In genomic region chr6:99643439-99644199, GRCm38 (mm10) we compare ENCODE assay signal across 11 mouse cellular contexts. TPM values are rescaled to one million over a fixed set of nuclear protein-coding genes. Genes with fewer than 3 reads are reported as not detected.
DNase-seq lines count a peak whose midpoint lies in the region; ATAC-seq lines count a peak whose summit lies in the region.
"Had no signal": no experiment of that assay in that cellular context is flagged by ENCODE, and none has a peak within 500 bp of the region (broad histone marks: within the 10 kb centered on the region; RNA-seq: fewer than 3 reads in every experiment).

No protein-coding gene starts in this region.

- H3K27ac ChIP-seq in intestine, embryonic 16.5 days (ENCODE audit: low read length): peak overlapping the region; percentile 20
- H3K27ac ChIP-seq in limb, embryonic 10.5 days: no peak overlapping the region
- H3K27ac ChIP-seq: embryonic facial prominence, embryonic 15.5 days; midbrain, embryonic 12.5 days had no signal

- no peaks in the 10 kb centered on the region for H3K9me3 ChIP-seq in intestine, embryonic 16.5 days (ENCODE audit: control insufficient read depth, low read length)
- no peaks in the 10 kb centered on the region for H3K9me3 ChIP-seq in limb, embryonic 10.5 days (replicated peaks)
- H3K9me3 ChIP-seq: embryonic facial prominence, embryonic 15.5 days; midbrain, embryonic 12.5 days had no signal

- DNase-seq in T-cell, adult 2 months (ENCODE audit: low spot score): peak; percentile 43
- DNase-seq in gastrocnemius, postnatal 10 days: peak; percentile 53
- DNase-seq in lung, postnatal 25 days (ENCODE audit: low spot score): peak; percentile 74
- DNase-seq in limb, embryonic 10.5 days (ENCODE audit: low spot score): no peak
- no peak for DNase-seq in spleen, postnatal 14 days (ENCODE audit: low spot score in 2 of 2)
- DNase-seq in spleen, postnatal 10 days (ENCODE audit: low spot score in 2 of 2): no peak

- ATAC-seq in intestine, embryonic 16.5 days: peak; percentile 79
- ATAC-seq in granulocyte monocyte progenitor cell, adult 5-6 weeks (replicated peaks; ENCODE audit: poor library complexity, severe bottlenecking): no peak
- ATAC-seq: Patski had no signal

- no peak overlapping the region for H3K4me2 ChIP-seq in intestine, embryonic 16.5 days (ENCODE audit: low read depth, low read length)
- H3K4me2 ChIP-seq: embryonic facial prominence, embryonic 15.5 days; midbrain, embryonic 12.5 days had no signal

- H3K9ac ChIP-seq in intestine, embryonic 16.5 days (ENCODE audit: low read depth, low read length): no peak overlapping the region
- H3K9ac ChIP-seq: embryonic facial prominence, embryonic 15.5 days; midbrain, embryonic 12.5 days had no signal

- peaks cover 17% of the 10 kb centered on the region for H3K4me1 ChIP-seq in intestine, embryonic 16.5 days (ENCODE audit: control insufficient read depth, insufficient read depth, low read length)
- no peaks in the 10 kb centered on the region for H3K4me1 ChIP-seq in limb, embryonic 10.5 days
- H3K4me1 ChIP-seq: embryonic facial prominence, embryonic 15.5 days; midbrain, embryonic 12.5 days had no signal

- no peaks in the 10 kb centered on the region for H3K27me3 ChIP-seq in intestine, embryonic 16.5 days (replicated peaks; ENCODE audit: control insufficient read depth, insufficient read depth, low read length)
- H3K27me3 ChIP-seq in limb, embryonic 10.5 days (ENCODE audit: low read depth, poor library complexity, severe bottlenecking): no peaks in the 10 kb centered on the region
- H3K27me3 ChIP-seq: embryonic facial prominence, embryonic 15.5 days; midbrain, embryonic 12.5 days; Patski had no signal

- WGBS in intestine, embryonic 16.5 days: 41% methylated on average over 10 of the region's 10 CpGs
- WGBS in limb, embryonic 10.5 days: 77% methylated on average over 10 of the region's 10 CpGs

- H3K4me3 ChIP-seq in intestine, embryonic 16.5 days (ENCODE audit: low read length): no peak overlapping the region
- H3K4me3 ChIP-seq in limb, embryonic 10.5 days: no peak overlapping the region
- H3K4me3 ChIP-seq: embryonic facial prominence, embryonic 15.5 days; midbrain, embryonic 12.5 days had no signal

- H3K36me3 ChIP-seq in intestine, embryonic 16.5 days (ENCODE audit: control insufficient read depth, insufficient read depth, low read length): no peaks in the 10 kb centered on the region
- H3K36me3 ChIP-seq in limb, embryonic 10.5 days: peaks cover 21% of the 10 kb centered on the region

RNA-seq across cellular contexts. Expression of gene Eif4e3, which starts 23.0 kb away (rescaled TPM):
- 10 to 100 TPM; 14.6 to 14.8 TPM for total RNA-seq in gastrocnemius, postnatal 10 days (2021)
- 9.0 and 10.1 TPM in 2 replicates for polyA plus RNA-seq in intestine, embryonic 16.5 days (2015; fragmentation: Nextera tagmentation; extraction: Ambion mirVana)
- polyA plus RNA-seq in limb, embryonic 10.5 days (2016; fragmentation: Nextera tagmentation; extraction: Ambion mirVana): 11.1 and 14.6 TPM in 2 replicates
- total RNA-seq in granulocyte monocyte progenitor cell, adult 5-6 weeks (2014; fragmentation: Nextera tagmentation): 23.2 and 33.9 TPM in 2 replicates
- 24.1 and 26.8 TPM in 2 replicates for total RNA-seq in granulocyte monocyte progenitor cell, adult 5-6 weeks (2017)

RNA-seq across cellular contexts. Expression of gene Gm20696, which starts 23.0 kb away (rescaled TPM):
- total RNA-seq in gastrocnemius, postnatal 10 days (2021): 1 to 10 TPM; 2.0 to 3.9 TPM
- 1.7 and 2.4 TPM in 2 replicates for polyA plus RNA-seq in intestine, embryonic 16.5 days (2015; fragmentation: Nextera tagmentation; extraction: Ambion mirVana)
- polyA plus RNA-seq in limb, embryonic 10.5 days (2016; fragmentation: Nextera tagmentation; extraction: Ambion mirVana): 2.4 and 3.2 TPM in 2 replicates
- 28.1 and 28.6 TPM in 2 replicates for total RNA-seq in granulocyte monocyte progenitor cell, adult 5-6 weeks (2014; fragmentation: Nextera tagmentation)
- 5.2 and 7.3 TPM in 2 replicates for total RNA-seq in granulocyte monocyte progenitor cell, adult 5-6 weeks (2017)

RNA-seq across cellular contexts. Expression of gene Gpr27, which starts 48.9 kb away (rescaled TPM):
- total RNA-seq in gastrocnemius, postnatal 10 days (2021): 1 to 10 TPM; 3.8 to 4.1 TPM
- 1.2 TPM in 2 replicates for polyA plus RNA-seq in intestine, embryonic 16.5 days (2015; fragmentation: Nextera tagmentation; extraction: Ambion mirVana)
- polyA plus RNA-seq in limb, embryonic 10.5 days (2016; fragmentation: Nextera tagmentation; extraction: Ambion mirVana): 1.0 and 1.1 TPM in 2 replicates
- not detected in 2 replicates for total RNA-seq in granulocyte monocyte progenitor cell, adult 5-6 weeks (2014; fragmentation: Nextera tagmentation)
- 0.09 TPM in 1 of 2 replicates, not detected in the other for total RNA-seq in granulocyte monocyte progenitor cell, adult 5-6 weeks (2017)

Comparison
In these comparisons a context has a peak if more than half of its experiments do, and no peak if none do; other contexts are left out.
1. DNase-seq: peak in T-cell, adult 2 months (single experiment), gastrocnemius, postnatal 10 days (single experiment) and lung, postnatal 25 days (single experiment); none in limb, embryonic 10.5 days (single experiment), spleen, postnatal 14 days (0 of 2) and spleen, postnatal 10 days (0 of 2).
2. RNA of gene Gpr27, which starts 48.9 kb away (total RNA-seq): 3.8 to 4.1 TPM in gastrocnemius, postnatal 10 days; 0.09 TPM in granulocyte monocyte progenitor cell, adult 5-6 weeks; every median in the first group is over 4 times any median in the second.